Mouse (Mus musculus) brain, embryonic 14.5 days (tissue): ENCODE data around the gene Vkorc1.

Experiments
- CTCF ChIP-seq: fragments of 200-500 bp; IDR thresholded peaks from 2 replicates; pipeline ENCODE4 v1.5.1; 2012; ENCODE audit warnings: inconsistent platforms, mild to moderate bottlenecking, moderate library complexity, borderline replicate concordance; ENCODE audit not compliant: insufficient read depth, insufficient read length; ENCODE audit errors: extremely low read depth
- POLR2A ChIP-seq: fragments of 200-500 bp; IDR thresholded peaks from 2 replicates; pipeline ENCODE4 v1.6.1; 2012; ENCODE audit warnings: mild to moderate bottlenecking, inconsistent platforms, borderline replicate concordance; ENCODE audit not compliant: poor library complexity, insufficient read depth, insufficient read length, severe bottlenecking; ENCODE audit errors: extremely low read depth

DNA sequence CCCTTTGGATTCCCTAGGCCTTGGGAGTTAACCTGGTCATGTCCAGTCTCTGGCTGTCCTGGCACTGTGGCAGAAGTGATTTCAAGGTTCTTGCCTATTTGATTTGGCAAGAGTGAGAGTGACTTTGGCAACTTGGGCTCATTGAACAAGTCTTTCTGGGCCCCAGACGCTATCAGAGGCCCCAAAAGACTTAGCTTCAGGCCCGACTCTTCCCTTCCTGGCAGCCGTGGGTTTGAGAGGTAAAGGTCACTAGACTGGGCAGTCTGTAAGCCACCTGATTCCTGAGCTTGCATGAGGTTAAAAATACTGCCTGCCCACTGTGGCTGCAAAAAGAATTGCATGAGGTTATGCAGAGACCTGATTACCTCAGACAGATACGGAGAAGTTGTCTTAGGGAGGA lies 13.2 kb upstream of the Vkorc1 start:
- TF ChIP-seq CTCF (no peak), POLR2A (no peak)
